Mouse (Mus musculus) lung, postnatal 25 days (tissue): ENCODE data around the gene Olfr109.

ENCODE experiments used
- DNase-seq: peaks from one replicate; pipeline ENCODE4 v3.0.0; 2022; ENCODE audit warnings: low spot score

The Olfr109 gene

DNA sequence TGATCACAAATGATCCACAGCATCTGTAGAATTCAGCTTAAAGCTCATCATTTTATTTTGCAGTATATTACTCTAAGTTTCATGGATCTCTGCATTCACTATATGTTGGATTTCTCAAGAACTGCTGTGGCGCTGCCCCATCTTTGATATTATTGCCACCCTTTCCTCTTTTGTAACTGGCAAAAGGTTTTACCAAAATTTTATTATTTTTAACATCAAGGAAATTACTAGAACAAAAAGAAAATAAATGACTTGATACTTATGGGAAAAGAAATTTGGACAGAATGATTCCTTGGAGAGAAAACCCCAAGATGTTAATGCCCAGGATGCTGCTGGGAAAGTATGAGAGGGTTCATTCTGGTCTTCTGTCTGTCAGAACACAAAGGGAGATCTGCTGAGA, at the start of gene Olfr109:
Olfr109 (plus strand) TSS at position 301 of the 400 bp plus-strand sequence.
- DNase-seq, result no peak

DNA sequence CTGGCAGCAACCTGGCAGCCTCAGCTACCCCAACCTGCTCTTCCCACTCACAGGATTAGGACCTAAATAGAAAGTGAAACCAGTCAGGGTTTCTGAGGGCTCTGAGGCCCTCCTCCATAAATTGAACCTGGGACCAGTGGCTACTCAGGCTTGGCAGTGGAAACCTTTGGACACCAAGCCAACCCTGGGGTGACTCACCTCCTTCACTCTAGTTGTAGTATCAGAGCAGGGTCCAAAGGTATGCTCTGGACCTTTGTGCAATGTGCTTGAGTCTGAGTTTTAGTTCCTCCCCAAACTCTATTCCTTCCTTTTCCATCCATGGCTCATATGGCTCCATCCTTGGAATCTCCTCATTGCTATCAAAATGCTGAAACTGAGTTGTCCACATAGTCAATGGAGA, 45.3 kb upstream of the Olfr109 start:
- no peak for DNase-seq

DNA sequence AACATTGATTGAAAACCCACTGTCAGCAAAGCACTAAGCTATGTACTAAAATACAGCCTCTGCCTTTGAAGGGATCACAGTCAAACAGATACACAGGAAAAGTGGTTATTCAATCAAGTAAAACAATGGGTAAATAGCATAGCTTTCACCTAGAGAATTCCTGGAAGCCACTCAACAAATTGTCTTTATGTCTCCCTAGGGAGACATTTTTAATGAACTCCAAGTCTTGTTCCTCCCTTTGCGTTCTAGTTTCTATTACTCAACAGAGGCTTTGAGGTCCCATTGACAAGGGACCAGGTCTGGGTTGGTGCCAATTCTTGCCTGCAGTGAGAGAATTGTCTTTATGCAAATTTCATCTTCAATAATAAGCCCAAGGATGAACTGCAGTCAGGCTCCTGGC, 13.5 kb upstream of the Olfr109 start, which contains the start of gene Olfr108:
Olfr108 (plus strand) TSS at position 301 of the 400 bp plus-strand sequence.
- no peak for DNase-seq

DNA sequence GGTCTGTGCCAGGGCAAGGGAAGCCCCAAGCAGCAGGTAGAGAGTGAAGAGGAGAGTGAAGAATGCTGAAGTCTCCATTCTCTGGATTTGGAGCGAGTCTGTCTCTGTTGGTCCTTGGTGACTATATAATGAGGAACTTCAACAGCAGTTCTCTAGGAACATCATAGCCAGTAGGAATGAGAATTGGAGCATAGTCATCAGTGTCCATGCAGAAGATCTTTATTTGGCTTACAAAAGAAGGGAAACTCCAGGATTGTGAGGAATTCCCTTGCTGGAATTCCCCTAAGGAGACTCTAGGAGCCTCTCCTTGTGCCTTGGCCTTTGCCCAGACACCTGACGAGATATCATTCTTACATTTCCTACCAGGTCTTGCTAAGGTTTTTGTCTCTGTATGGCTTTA, 24.7 kb downstream of the Olfr109 start, which contains the start of gene H2-M2:
H2-M2 (minus strand) TSS at position 101 of the 400 bp plus-strand sequence.
- no peak for DNase-seq

DNA sequence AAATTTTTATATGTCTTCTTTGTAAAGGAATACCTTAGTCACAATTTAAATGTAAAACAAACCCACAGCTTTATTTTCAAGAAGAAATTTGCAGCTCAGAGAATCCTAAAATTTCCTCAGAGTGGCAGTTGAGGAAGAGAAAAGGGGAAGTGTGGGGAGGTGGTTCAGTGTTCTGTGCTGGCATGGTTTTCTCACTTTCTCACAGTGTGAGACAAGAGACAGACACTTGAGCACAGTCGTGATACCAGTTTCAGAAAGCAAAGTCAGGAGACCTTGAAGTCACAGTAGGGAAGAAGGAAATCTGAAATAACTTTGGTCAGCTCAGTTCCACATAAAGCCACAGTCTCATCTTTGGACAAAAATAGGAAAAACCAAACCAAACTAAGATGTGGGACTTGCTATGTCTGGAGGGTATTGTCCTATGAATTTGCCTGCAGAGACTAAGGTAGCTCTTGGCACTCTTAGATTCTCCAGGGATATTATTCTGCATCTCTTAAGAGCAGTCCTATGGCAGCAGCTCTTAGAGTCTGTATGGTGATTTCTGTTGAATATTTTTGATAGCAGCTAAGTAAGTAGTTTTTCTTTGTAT, 33.3 kb downstream of the Olfr109 start, which contains the start of gene Olfr110:
Olfr110 (plus strand) TSS at position 539 of the 589 bp plus-strand sequence.
- DNase-seq, result no peak

DNA sequence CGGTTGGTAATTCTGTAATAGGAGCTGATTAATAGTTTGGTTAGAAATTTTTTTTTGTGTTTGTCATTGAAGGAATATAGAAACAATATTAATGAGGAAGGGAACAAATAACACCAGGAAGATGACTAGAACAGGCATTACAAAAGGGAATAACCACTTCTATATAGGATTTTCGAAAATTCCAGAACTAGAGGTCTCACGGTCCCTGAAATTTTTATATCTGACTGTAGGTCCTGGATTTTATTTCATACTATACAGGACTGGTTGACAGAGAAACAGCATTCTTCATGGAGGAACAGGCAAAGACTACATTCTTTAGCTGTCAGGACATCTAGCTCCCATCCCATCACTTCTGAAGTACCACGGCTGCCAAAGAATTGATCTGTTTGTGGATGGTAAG, 49.0 kb downstream of the Olfr109 start, which contains the start of gene Olfr111:
Olfr111 (plus strand) TSS at position 301 of the 400 bp plus-strand sequence.
- no peak for DNase-seq
